Mouse (Mus musculus) liver, postnatal 0 days (tissue): ENCODE measurements at regions not wholly inside any gene's neighbourhood (a gene's known extent, or its start where the extent isn't known, plus 50 kb on each side); places are given as distances from the start of the nearest gene placed in this dataset.

ENCODE experiments used
- ATAC-seq: fragments of 200-750 bp; cut with Nextera tagmentation; 2 replicates; pipeline ENCODE4 v1.8.0; 2017; ENCODE audit warnings: mild to moderate bottlenecking, moderate library complexity
- DNase-seq: peaks from one replicate; pipeline ENCODE4 v3.0.0-alpha.2; 2016
- H3K27ac ChIP-seq: fragments of 300-500 bp; sonication (generic); 2 replicates; pipeline ENCODE4 v1.5.1; 2014; ENCODE audit warnings: antibody characterized with exemption, moderate library complexity, mild to moderate bottlenecking, low read depth
- H3K27me3 ChIP-seq: fragments of 300-500 bp; sonication (generic); 2 replicates; pipeline ENCODE4 v1.6.1; 2014; ENCODE audit warnings: low read length, control low read depth, mixed read lengths; ENCODE audit not compliant: insufficient read depth
- H3K36me3 ChIP-seq: fragments of 300-500 bp; sonication (generic); replicated peaks from 2 replicates; pipeline ENCODE4 v1.6.1; 2014; ENCODE audit warnings: mild to moderate bottlenecking, control low read depth, low read length, moderate library complexity, mixed read lengths; ENCODE audit not compliant: insufficient read depth
- H3K4me1 ChIP-seq: fragments of 300-500 bp; sonication (generic); 2 replicates; pipeline ENCODE4 v1.6.1; 2014; ENCODE audit warnings: antibody characterized with exemption, mild to moderate bottlenecking, control low read depth; ENCODE audit not compliant: insufficient read depth
- H3K4me2 ChIP-seq: fragments of 300-500 bp; sonication (generic); 2 replicates; pipeline ENCODE4 v1.6.1; 2014; ENCODE audit warnings: low read depth, mild to moderate bottlenecking, low read length, moderate library complexity, mixed read lengths
- H3K4me3 ChIP-seq: fragments of 300-500 bp; sonication (generic); 2 replicates; pipeline ENCODE4 v1.5.1; 2014; ENCODE audit warnings: low read depth, low read length
- H3K9ac ChIP-seq: fragments of 300-500 bp; sonication (generic); replicated peaks from 2 replicates; pipeline ENCODE4 v1.6.1; 2014; ENCODE audit warnings: mild to moderate bottlenecking, moderate library complexity
- H3K9me3 ChIP-seq: fragments of 300-500 bp; sonication (generic); 2 replicates; pipeline ENCODE4 v1.6.1; 2016; ENCODE audit warnings: mild to moderate bottlenecking, control low read depth, low read length, mixed read lengths
- CTCF ChIP-seq: sonication (generic); IDR thresholded peaks from 2 replicates; pipeline ENCODE4 v1.5.1; 2016; ENCODE audit warnings: antibody characterized with exemption, low read depth
- EP300 ChIP-seq: IDR thresholded peaks from 2 replicates; pipeline ENCODE4 v1.6.1; 2016; ENCODE audit warnings: antibody characterized with exemption, low read depth, mild to moderate bottlenecking
- WGBS: fragments of 180-500 bp; shearing (Covaris S2); extraction: QIAGEN DNeasy Blood & Tissue Kit; methylation state at CpG from one replicate; pipeline ENCODE4 v1.1.7; 2014; ENCODE audit not compliant: insufficient replicate concordance; 5-methylcytosine and 5-hydroxymethylcytosine counted together

DNA sequence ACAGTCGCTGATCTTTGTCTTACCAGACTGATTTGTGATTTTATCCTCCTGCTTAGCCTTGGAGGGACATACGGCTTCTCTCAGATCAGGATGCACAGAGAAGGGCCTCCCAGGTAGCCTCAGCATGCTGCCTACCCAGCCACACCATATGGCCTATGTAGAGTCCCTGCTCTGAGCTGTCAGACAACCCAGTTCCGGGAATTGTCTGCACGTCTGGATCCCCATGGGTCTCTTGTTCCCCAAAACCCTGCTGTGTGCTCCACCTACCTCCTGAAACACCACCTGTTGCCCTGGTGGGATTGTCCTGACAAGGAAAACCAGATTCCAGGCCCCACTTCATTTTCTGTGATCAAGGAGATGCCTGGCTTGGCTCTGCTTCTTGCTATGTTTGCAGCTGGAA is 64.1 kb upstream of the Acbd6 start:
- Histone ChIP-seq H3K36me3 (no peaks in the 10 kb centered on the region), H3K4me2 (no peak overlapping the region), H3K4me1 (no peaks in the 10 kb centered on the region), H3K9ac (no peak overlapping the region), H3K27me3 (no peaks in the 10 kb centered on the region), H3K9me3 (no peaks in the 10 kb centered on the region), H3K4me3 (no peak overlapping the region), H3K27ac (no peak overlapping the region)
- TF ChIP-seq CTCF: no peak
- no peak for TF ChIP-seq EP300
- ATAC-seq (no peak), DNase-seq (no peak)
- WGBS: 64% methylated on average over 4 of the region's 4 CpGs

DNA sequence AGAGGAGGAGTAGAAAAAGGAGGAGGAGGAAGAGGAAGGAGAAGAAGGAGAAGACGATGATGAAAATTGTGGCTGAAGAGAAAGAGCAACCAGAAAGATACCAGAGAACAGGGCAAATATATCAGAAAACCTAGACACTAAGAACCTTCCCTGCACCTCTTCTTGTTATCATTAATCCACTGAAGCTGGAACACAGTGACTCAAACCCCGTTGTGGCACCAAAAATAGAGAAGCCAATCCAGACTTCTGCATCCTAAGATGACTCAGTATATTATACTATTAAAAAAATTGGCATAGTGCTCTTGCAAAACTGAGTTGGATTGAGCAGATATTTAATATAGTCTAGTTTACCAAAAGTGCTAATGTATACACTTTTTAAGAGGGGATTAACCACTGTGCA is 63.6 kb upstream of the Acbd6 start:
- ATAC-seq: no peak
- DNase-seq: no peak
- no peak overlapping the region for H3K4me3 ChIP-seq
- H3K27me3 ChIP-seq: no peaks in the 10 kb centered on the region
- H3K9ac ChIP-seq: no peak overlapping the region
- no peaks in the 10 kb centered on the region for H3K4me1 ChIP-seq
- TF ChIP-seq CTCF (no peak), EP300 (no peak)
- H3K9me3 ChIP-seq: no peaks in the 10 kb centered on the region
- no peaks in the 10 kb centered on the region for H3K36me3 ChIP-seq
- no peak overlapping the region for H3K4me2 ChIP-seq
- no peak overlapping the region for H3K27ac ChIP-seq
- WGBS: 52% methylated on average over 2 of the region's 2 CpGs

DNA sequence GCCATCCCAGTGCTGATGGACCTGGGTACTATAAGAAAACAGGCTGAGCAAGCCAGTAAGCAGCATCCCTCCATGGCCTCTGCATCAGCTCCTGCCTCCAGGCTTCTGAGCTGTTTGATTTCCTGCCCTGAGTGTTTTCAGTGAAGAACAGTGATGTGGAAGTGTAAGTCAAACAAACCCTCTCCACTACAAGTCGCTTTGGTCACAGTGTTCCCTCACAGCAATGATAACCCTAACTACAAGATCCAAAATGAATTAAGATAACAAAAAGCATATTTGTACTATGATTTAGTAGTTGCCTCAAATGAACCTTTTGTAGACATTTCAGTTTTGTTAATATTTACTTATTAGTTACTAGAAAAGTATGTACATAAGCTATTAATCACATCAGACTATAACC is 58.2 kb upstream of the Acbd6 start:
- DNase-seq: no peak
- Histone ChIP-seq H3K4me2 (no peak overlapping the region), H3K9me3 (no peaks in the 10 kb centered on the region), H3K4me3 (no peak overlapping the region), H3K4me1 (no peaks in the 10 kb centered on the region), H3K36me3 (no peaks in the 10 kb centered on the region), H3K9ac (no peak overlapping the region), H3K27ac (no peak overlapping the region), H3K27me3 (no peaks in the 10 kb centered on the region)
- ATAC-seq: no peak
- WGBS: 76% methylated on average over 1 of the region's 1 CpGs
- TF ChIP-seq EP300: no peak
- no peak for TF ChIP-seq CTCF

DNA sequence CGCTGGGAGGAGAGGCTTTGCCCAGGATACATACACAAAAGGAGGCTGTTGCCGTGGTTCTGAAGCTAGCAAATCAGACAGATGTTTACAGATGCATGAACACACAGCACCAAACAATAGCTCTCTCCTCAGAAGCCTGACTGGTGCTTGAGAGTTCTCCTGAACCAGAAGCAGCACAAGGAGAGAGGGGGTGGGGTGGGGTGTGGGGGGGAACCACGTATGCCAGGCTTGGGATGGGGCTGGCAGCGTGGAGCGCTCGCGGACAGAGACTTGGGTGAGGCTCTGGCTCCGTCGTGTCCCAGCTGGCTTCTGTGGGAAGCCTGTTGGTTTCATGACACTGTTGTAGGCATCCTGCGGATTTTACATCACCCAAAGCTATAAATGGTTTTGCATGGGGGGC is 55.1 kb upstream of the Acbd6 start:
- DNase-seq: no peak
- Histone ChIP-seq H3K27ac (no peak overlapping the region), H3K27me3 (no peaks in the 10 kb centered on the region), H3K9me3 (no peaks in the 10 kb centered on the region), H3K4me1 (peaks cover 3% of the 10 kb centered on the region; the same call in 1 of the 2 replicates), H3K4me2 (no peak overlapping the region), H3K4me3 (no peak overlapping the region), H3K9ac (no peak overlapping the region), H3K36me3 (no peaks in the 10 kb centered on the region)
- WGBS: 69% methylated on average over 10 of the region's 10 CpGs
- ATAC-seq: no peak
- TF ChIP-seq EP300: no peak
- TF ChIP-seq CTCF: no peak

DNA sequence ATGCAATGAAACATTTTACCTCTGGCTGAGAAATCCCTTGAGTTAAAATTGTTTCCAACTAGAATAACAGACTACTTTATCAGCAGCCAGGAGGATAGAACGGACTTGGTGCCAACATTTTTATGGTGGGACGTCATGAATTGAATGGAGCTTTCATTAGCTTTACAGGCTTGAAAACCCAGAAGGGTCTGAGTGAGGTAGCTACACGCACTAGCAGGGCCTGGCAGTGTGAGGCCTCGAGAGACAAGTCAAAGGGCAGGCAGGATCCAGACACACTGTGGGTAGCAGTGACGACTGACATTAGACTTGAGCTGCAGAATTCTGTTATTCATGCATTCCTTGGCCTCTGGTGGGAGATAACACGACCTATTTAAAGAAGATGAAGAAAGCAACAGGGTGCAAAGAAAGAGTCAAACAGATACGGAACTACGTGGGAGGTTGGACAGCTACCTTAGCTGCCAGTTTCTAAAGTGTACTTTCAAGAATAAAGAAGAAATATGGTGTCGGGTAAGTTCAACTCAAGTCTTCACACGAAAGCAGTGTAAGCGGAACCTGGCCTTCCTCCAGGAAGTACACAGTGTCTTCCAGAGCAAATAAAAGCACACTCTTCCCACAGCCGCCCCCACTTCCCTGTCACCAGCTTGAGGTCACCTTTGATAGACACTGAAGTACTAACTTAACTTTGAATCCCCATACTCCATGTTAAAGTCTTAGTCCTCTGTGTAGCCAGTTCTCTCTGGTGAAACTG is 53.2 kb upstream of the Acbd6 start:
- no peak for ATAC-seq
- no peak for DNase-seq
- Histone ChIP-seq H3K4me1 (peaks cover 3% of the 10 kb centered on the region; the same call in 1 of the 2 replicates), H3K9ac (no peak overlapping the region), H3K27me3 (no peaks in the 10 kb centered on the region), H3K36me3 (no peaks in the 10 kb centered on the region), H3K4me2 (no peak overlapping the region), H3K4me3 (no peak overlapping the region), H3K27ac (no peak overlapping the region), H3K9me3 (peaks cover 5% of the 10 kb centered on the region; the same call in 1 of the 2 replicates)
- WGBS: 60% methylated on average over 12 of the region's 12 CpGs
- TF ChIP-seq CTCF: no peak
- no peak for TF ChIP-seq EP300

DNA sequence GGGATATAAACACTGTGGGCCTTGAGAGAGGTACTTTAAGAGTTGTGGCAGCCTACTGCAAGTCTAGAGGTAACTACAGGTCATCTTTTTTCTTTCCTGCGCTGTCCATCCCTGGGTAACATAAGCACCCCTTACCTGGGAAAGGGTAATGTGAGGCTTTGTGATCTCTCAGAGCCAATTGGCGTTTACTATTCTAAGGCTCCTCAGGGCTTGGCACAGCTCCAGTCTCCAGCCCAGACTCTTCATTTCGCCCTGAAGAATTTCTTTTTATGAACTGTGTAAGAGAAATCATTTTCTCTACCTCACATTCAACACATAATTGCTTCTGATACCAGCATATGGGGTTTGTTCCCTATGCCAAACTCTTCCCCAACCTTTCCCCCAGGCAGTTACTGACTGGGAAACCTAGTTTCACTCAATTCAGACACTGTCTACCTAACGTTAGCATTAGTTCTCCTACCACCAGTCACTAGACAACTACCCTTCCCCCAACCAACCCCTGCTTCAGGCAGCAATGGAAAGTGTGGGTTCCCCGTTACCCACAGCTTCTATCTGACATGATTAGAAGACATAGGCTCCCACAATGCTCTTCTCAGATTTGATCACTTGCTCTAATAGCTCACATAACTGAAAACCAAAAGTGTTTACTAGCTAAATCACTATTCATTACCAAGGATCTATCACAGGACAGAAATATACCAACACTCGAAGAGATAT is 52.4 kb upstream of the Acbd6 start:
- no peaks in the 10 kb centered on the region for H3K27me3 ChIP-seq
- H3K9ac ChIP-seq: no peak overlapping the region
- no peaks in the 10 kb centered on the region for H3K36me3 ChIP-seq
- ATAC-seq (no peak), DNase-seq (no peak)
- WGBS: 61% methylated on average over 6 of the region's 6 CpGs
- H3K4me1 ChIP-seq: peaks cover 3% of the 10 kb centered on the region; the same call in 1 of the 2 replicates
- H3K4me3 ChIP-seq: no peak overlapping the region
- H3K4me2 ChIP-seq: no peak overlapping the region
- TF ChIP-seq CTCF (no peak), EP300 (no peak)
- H3K27ac ChIP-seq: no peak overlapping the region
- H3K9me3 ChIP-seq: peaks cover 5% of the 10 kb centered on the region; the same call in 1 of the 2 replicates
